Mouse (Mus musculus) thymus, postnatal 36 days (tissue): ENCODE results near the gene D11Wsu47e.
A peak's percentile ranks its signal among the peaks of the same experiment; 100 is the strongest.
"Not testable (repeated sequence)": the region's sequence is repeated elsewhere in the genome, so short reads cannot be mapped to it uniquely, and the experiment has no call there.

Experiments
- DNase-seq, 2 experiments: peaks; one replicate each; pipeline ENCODE4 v3.0.0; 2022; ENCODE audit warnings: mixed read lengths in 2 of 2

The D11Wsu47e gene

GRCm38 (mm10) chr11:113683957-113684706 is at the start of gene D11Wsu47e, which contains the start of gene Fam104a:
TSS of gene D11Wsu47e (plus strand) at chr11:113684412.
TSS of gene Fam104a (minus strand) at chr11:113684155.
- DNase-seq: peak; percentile 94 to 96

- DNase-seq: no peak
These were observed 49.5 kb upstream of the D11Wsu47e start for GRCm38 (mm10) chr11:113634699-113635121.

- DNase-seq: no peak
These were observed 45.5 kb upstream of the D11Wsu47e start for GRCm38 (mm10) chr11:113638680-113639079.

- no peak for DNase-seq
These were observed 39.0 kb upstream of the D11Wsu47e start for GRCm38 (mm10) chr11:113645181-113645580.

GRCm38 (mm10) chr11:113648152-113648551 is 36.1 kb upstream of the D11Wsu47e start:
- DNase-seq: peak; percentile 81 to 86

- DNase-seq: peak in 1 of 2 experiments; percentile 27
These were observed 35.4 kb upstream of the D11Wsu47e start, which contains the start of gene Cog1 for GRCm38 (mm10) chr11:113648690-113649352. TSS of gene Cog1 (plus strand) at chr11:113649169.

- peak; percentile 69 to 77 for DNase-seq
These were observed 34.6 kb upstream of the D11Wsu47e start, which contains the start of gene Slc39a11 for GRCm38 (mm10) chr11:113649353-113650210. TSS of gene Slc39a11 (minus strand) at chr11:113650079.

GRCm38 (mm10) chr11:113651206-113651906 is 32.9 kb upstream of the D11Wsu47e start:
- DNase-seq: no peak

- peak; percentile 45 to 58 for DNase-seq
These were observed 32.3 kb upstream of the D11Wsu47e start for GRCm38 (mm10) chr11:113651907-113652273.

GRCm38 (mm10) chr11:113652516-113652915 is 31.7 kb upstream of the D11Wsu47e start:
- DNase-seq: no peak

- DNase-seq: no peak
These were observed 30.1 kb upstream of the D11Wsu47e start for GRCm38 (mm10) chr11:113654105-113654504.

- DNase-seq: no peak
These were observed 29.5 kb upstream of the D11Wsu47e start for GRCm38 (mm10) chr11:113654561-113655270.

- DNase-seq: no peak
These were observed 27.7 kb upstream of the D11Wsu47e start for GRCm38 (mm10) chr11:113656511-113656932.

GRCm38 (mm10) chr11:113657221-113657620 is 27.0 kb upstream of the D11Wsu47e start:
- no peak for DNase-seq

- no peak for DNase-seq
These were observed 25.9 kb upstream of the D11Wsu47e start for GRCm38 (mm10) chr11:113658319-113658718.

- DNase-seq: no peak
These were observed 25.4 kb upstream of the D11Wsu47e start for GRCm38 (mm10) chr11:113658763-113659162.

GRCm38 (mm10) chr11:113660213-113660612 is 24.0 kb upstream of the D11Wsu47e start:
- DNase-seq: not testable (repeated sequence)

GRCm38 (mm10) chr11:113660940-113661339 is 23.3 kb upstream of the D11Wsu47e start:
- no peak for DNase-seq

- no peak for DNase-seq
These were observed 22.3 kb upstream of the D11Wsu47e start for GRCm38 (mm10) chr11:113661835-113662351.

- DNase-seq: no peak
These were observed 19.9 kb upstream of the D11Wsu47e start for GRCm38 (mm10) chr11:113664279-113664678.

- DNase-seq: no peak
These were observed 18.0 kb upstream of the D11Wsu47e start for GRCm38 (mm10) chr11:113666205-113666604.
